Mouse (Mus musculus): ENCODE data around the gene Btbd17.
A peak's percentile ranks its signal among the peaks of the same experiment; 100 is the strongest.

- TF ChIP-seq CTCF (IDR thresholded peaks at IDR 0.05; ENCODE audit: insufficient read depth, low read length) (peak; percentile 91), POLR2A (IDR thresholded peaks at IDR 0.05; ENCODE audit: borderline replicate concordance, extremely low read depth, low read depth, low read length) (no peak)
These were observed 50.6 kb downstream of the Btbd17 start for GRCm38 (mm10) chr11:114745134-114745533.

All from lung, adult 2 months (tissue).